Mouse (Mus musculus) testis, adult 2 months (tissue): ENCODE measurements around the gene 4930452B06Rik.

Source experiments
- CTCF ChIP-seq: fragments of 200-500 bp; IDR thresholded peaks from 2 replicates; pipeline ENCODE4 v1.5.1; 2012; ENCODE audit warnings: low read depth, mild to moderate bottlenecking, inconsistent platforms, low read length, moderate library complexity; ENCODE audit not compliant: control insufficient read depth, insufficient read depth, insufficient replicate concordance
- POLR2A ChIP-seq: fragments of 200-500 bp; IDR thresholded peaks from 2 replicates; pipeline ENCODE4 v1.6.1; 2012; ENCODE audit warnings: low read depth, mild to moderate bottlenecking, inconsistent platforms, low read length, moderate library complexity; ENCODE audit not compliant: control insufficient read depth

- TF ChIP-seq CTCF (peak; percentile 72), POLR2A (no peak)
Observed at GRCm38 (mm10) chr14:8460226-8461129, 205.6 kb downstream of the 4930452B06Rik start.
